Mouse (Mus musculus) CH12.LX (cell line): ENCODE data around the gene Sox2.

ENCODE experiments used
- CTCF ChIP-seq, 2 experiments: IDR thresholded peaks in 1 of 2; conservative IDR thresholded peaks in 1 of 2; 2 replicates each; pipeline ENCODE4 v1.5.1; 2011 to 2012; ENCODE audit warnings: low read depth in 2 of 2, low read length in 2 of 2, improper control_type of control experiment in 1 of 2, inconsistent platforms in 1 of 2, mild to moderate bottlenecking in 1 of 2, moderate library complexity in 1 of 2
- E2F4 ChIP-seq: IDR thresholded peaks from 2 replicates; pipeline ENCODE4 v1.6.1; 2011; ENCODE audit warnings: low read depth, low read length, improper control_type of control experiment; ENCODE audit not compliant: insufficient replicate concordance
- EP300 ChIP-seq: IDR thresholded peaks from 2 replicates; pipeline ENCODE4 v1.6.1; 2011; ENCODE audit warnings: low read length, improper control_type of control experiment
- GABPA ChIP-seq: IDR thresholded peaks from 2 replicates; pipeline ENCODE4 v1.6.1; 2012; ENCODE audit warnings: low read depth, low read length, improper control_type of control experiment, inconsistent platforms; ENCODE audit not compliant: insufficient replicate concordance
- JUND ChIP-seq: conservative IDR thresholded peaks from 2 replicates; pipeline ENCODE4 v1.6.1; 2011; ENCODE audit warnings: low read depth, low read length, improper control_type of control experiment
- MAFK ChIP-seq: IDR thresholded peaks from 2 replicates; pipeline ENCODE4 v1.6.1; 2011; ENCODE audit warnings: low read length, improper control_type of control experiment; ENCODE audit not compliant: insufficient replicate concordance
- MYC ChIP-seq: IDR thresholded peaks from 2 replicates; pipeline ENCODE4 v1.6.1; 2011; ENCODE audit warnings: low read depth, mild to moderate bottlenecking, improper control_type of control experiment, low read length
- NRF1 ChIP-seq: IDR thresholded peaks from 2 replicates; pipeline ENCODE4 v1.6.1; 2014; ENCODE audit warnings: low read depth, mild to moderate bottlenecking, inconsistent platforms, low read length, improper control_type of control experiment, moderate library complexity
- PAX5 ChIP-seq: IDR thresholded peaks from 2 replicates; pipeline ENCODE4 v1.6.1; 2012; ENCODE audit warnings: low read length, inconsistent platforms, mixed read lengths
- POLR2A ChIP-seq: IDR thresholded peaks from 2 replicates; pipeline ENCODE4 v1.6.1; 2011; ENCODE audit warnings: low read depth, mild to moderate bottlenecking, improper control_type of control experiment, low read length
- POLR2AphosphoS2 ChIP-seq: IDR thresholded peaks from 2 replicates; pipeline ENCODE4 v1.6.1; 2011; ENCODE audit warnings: low read depth, low read length, improper control_type of control experiment

DNA sequence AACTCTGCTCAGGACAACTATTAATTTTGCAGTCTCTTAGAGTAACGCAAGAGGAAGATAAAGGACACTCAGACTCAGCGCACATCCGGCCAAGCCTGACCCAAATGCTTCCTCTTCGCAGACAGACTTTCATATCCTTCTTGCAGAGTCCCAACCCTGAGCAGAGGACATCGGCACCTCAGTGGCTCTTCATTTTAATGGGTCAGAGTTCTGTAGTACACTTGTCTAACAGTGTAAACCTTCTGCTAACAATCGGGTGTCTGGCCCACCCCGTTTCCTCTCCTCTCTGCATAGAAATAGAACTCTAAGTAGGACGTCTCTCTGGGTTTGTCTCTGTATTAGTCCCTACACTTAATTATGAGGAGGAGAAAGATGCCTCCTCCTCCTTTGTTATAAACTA lies 20.2 kb upstream of the Sox2 start:
- TF ChIP-seq EP300 (no peak), CTCF (conservative IDR thresholded peaks at IDR 0.05 in 1 of 2, IDR thresholded peaks at IDR 0.05 in 1 of 2; ENCODE audit: low read depth in 2 of 2, low read length in 2 of 2) (no peak), JUND (no peak), GABPA (no peak), POLR2A (no peak), E2F4 (no peak), PAX5 (no peak), NRF1 (no peak), MYC (no peak), POLR2AphosphoS2 (no peak), MAFK (no peak)
